ENCODE assay signal across 7 mouse cellular contexts in genomic region chr9:14498896-14499705, GRCm38 (mm10). TPM values are rescaled to one million over a fixed set of nuclear protein-coding genes. Genes with fewer than 3 reads are reported as not detected.
A peak's percentile ranks its signal among the peaks of the same experiment; 100 is the strongest.
DNase-seq lines count a peak whose midpoint lies in the region; ATAC-seq and TF ChIP-seq lines count a peak whose summit lies in the region.

No protein-coding gene starts in this region.

- no peak for ATAC-seq in forebrain, embryonic 14.5 days
- ATAC-seq in liver, embryonic 16.5 days (ENCODE audit: low read depth), result no peak

- H3K4me1 ChIP-seq in spleen, adult 2 months (ENCODE audit: control insufficient read depth, insufficient read depth, insufficient read length), result peaks cover 7% of the 10 kb centered on the region
- H3K4me1 ChIP-seq in forebrain, embryonic 14.5 days (ENCODE audit: control insufficient read depth, insufficient read depth, low read length), result peaks cover 7% of the 10 kb centered on the region; the same call in 1 of the 2 replicates
- peaks cover 6% of the 10 kb centered on the region for H3K4me1 ChIP-seq in liver, embryonic 16.5 days (ENCODE audit: control insufficient read depth, low read depth, low read length)

- TF ChIP-seq POLR2A in spleen, adult 2 months (IDR thresholded peaks at IDR 0.05; ENCODE audit: low read depth, low read length), result no peak

- H3K9ac ChIP-seq in forebrain, embryonic 14.5 days (ENCODE audit: low read length), result peak overlapping the region; percentile 74
- no peak overlapping the region for H3K9ac ChIP-seq in liver, embryonic 16.5 days (ENCODE audit: low read depth, low read length)

- no peak for TF ChIP-seq CTCF in spleen, adult 2 months (IDR thresholded peaks at IDR 0.05; ENCODE audit: extremely low read depth, insufficient read depth, insufficient read length, insufficient replicate concordance)

- peak overlapping the region; percentile 70; the same call in 1 of the 2 replicates for H3K27ac ChIP-seq in spleen, adult 2 months (ENCODE audit: insufficient read depth, low read length)
- no peak overlapping the region for H3K27ac ChIP-seq in forebrain, embryonic 14.5 days (ENCODE audit: low read depth, low read length)
- H3K27ac ChIP-seq in liver, embryonic 16.5 days (ENCODE audit: low read length), result no peak overlapping the region

- H3K4me2 ChIP-seq in forebrain, embryonic 14.5 days (ENCODE audit: low read length), result peak overlapping the region; percentile 70
- H3K4me2 ChIP-seq in liver, embryonic 16.5 days (ENCODE audit: low read depth, low read length), result peak overlapping the region; percentile 77

- peak in 1 of 2 experiments; percentile 33 for DNase-seq in spleen, adult 2 months (ENCODE audit: low read depth in 1 of 2, low spot score in 2 of 2)
- no peak for DNase-seq in spleen, postnatal 10 days (ENCODE audit: low spot score in 2 of 2)
- DNase-seq in forebrain, embryonic 14.5 days (ENCODE audit: low spot score), result no peak
- peak; percentile 16 for DNase-seq in thymus, postnatal 25 days
- no peak for DNase-seq in embryo, embryonic 10.5 days (ENCODE audit: low spot score)
- DNase-seq in ovary, postnatal 10 days (ENCODE audit: low spot score), result no peak

- 59% methylated on average over 4 of the region's 4 CpGs for WGBS in spleen, adult 2 months
- WGBS in forebrain, embryonic 14.5 days, result 77% methylated on average over 4 of the region's 4 CpGs
- 59% methylated on average over 4 of the region's 4 CpGs for WGBS in liver, embryonic 16.5 days (ENCODE audit: insufficient replicate concordance)

- H3K4me3 ChIP-seq in spleen, adult 2 months (ENCODE audit: extremely low read depth, insufficient read depth, insufficient read length), result no peak overlapping the region
- peak overlapping the region; percentile 82; the same call in 1 of the 2 replicates for H3K4me3 ChIP-seq in forebrain, embryonic 14.5 days (ENCODE audit: low read depth, low read length)
- no peak overlapping the region; the same call in 1 of the 2 replicates for H3K4me3 ChIP-seq in liver, embryonic 16.5 days (ENCODE audit: low read depth, low read length)

- H3K9me3 ChIP-seq in forebrain, embryonic 14.5 days (replicated peaks; ENCODE audit: control insufficient read depth, low read length), result no peaks in the 10 kb centered on the region
- H3K9me3 ChIP-seq in liver, embryonic 16.5 days (replicated peaks; ENCODE audit: control insufficient read depth, low read length), result no peaks in the 10 kb centered on the region

- H3K27me3 ChIP-seq in spleen, adult 2 months (ENCODE audit: control insufficient read depth, insufficient read depth, low read length), result no peaks in the 10 kb centered on the region
- no peaks in the 10 kb centered on the region for H3K27me3 ChIP-seq in forebrain, embryonic 14.5 days (replicated peaks; ENCODE audit: control insufficient read depth, insufficient read depth, low read length)
- no peaks in the 10 kb centered on the region for H3K27me3 ChIP-seq in liver, embryonic 16.5 days (ENCODE audit: control insufficient read depth, insufficient read depth, low read depth, low read length)

- H3K36me3 ChIP-seq in spleen, adult 2 months (ENCODE audit: control insufficient read depth, insufficient read depth, low read length), result peaks cover 13% of the 10 kb centered on the region
- H3K36me3 ChIP-seq in forebrain, embryonic 14.5 days (ENCODE audit: control insufficient read depth, insufficient read depth, low read length), result peaks cover 20% of the 10 kb centered on the region
- peaks cover 12% of the 10 kb centered on the region for H3K36me3 ChIP-seq in liver, embryonic 16.5 days (ENCODE audit: control insufficient read depth, insufficient read depth)

RNA-seq across cellular contexts. Expression of gene Kdm4d, which starts 1.2 kb away (rescaled TPM):
- 0.27 and 0.33 TPM in 2 replicates for polyA plus RNA-seq in spleen, adult 2 months (2012; rRNA removed)
- 0.36 and 0.38 TPM in 2 replicates for polyA plus RNA-seq in forebrain, embryonic 14.5 days (2014; fragmentation: Nextera tagmentation; extraction: Ambion mirVana)
- polyA plus RNA-seq in liver, embryonic 16.5 days (2015; fragmentation: Nextera tagmentation; extraction: Ambion mirVana), result 0.02 TPM in 1 of 2 replicates, not detected in the other

RNA-seq across cellular contexts. Expression of gene Cwc15, which starts 1.3 kb away (rescaled TPM):
- 4.4 and 4.6 TPM in 2 replicates for polyA plus RNA-seq in spleen, adult 2 months (2012; rRNA removed)
- polyA plus RNA-seq in forebrain, embryonic 14.5 days (2014; fragmentation: Nextera tagmentation; extraction: Ambion mirVana), result 175 and 186 TPM in 2 replicates
- 58.2 and 65.1 TPM in 2 replicates for polyA plus RNA-seq in liver, embryonic 16.5 days (2015; fragmentation: Nextera tagmentation; extraction: Ambion mirVana)

Comparison
In these comparisons a context has a peak if more than half of its experiments do, and no peak if none do; other contexts are left out.
1. RNA of gene Cwc15, which starts 1.3 kb away (polyA plus RNA-seq): 175 to 186 TPM in forebrain, embryonic 14.5 days and 58.2 to 65.1 TPM in liver, embryonic 16.5 days; 4.4 to 4.6 TPM in spleen, adult 2 months; every median in the first group is over 10 times any median in the second.